Mouse (Mus musculus): ENCODE measurements around the gene Polh.

DNA sequence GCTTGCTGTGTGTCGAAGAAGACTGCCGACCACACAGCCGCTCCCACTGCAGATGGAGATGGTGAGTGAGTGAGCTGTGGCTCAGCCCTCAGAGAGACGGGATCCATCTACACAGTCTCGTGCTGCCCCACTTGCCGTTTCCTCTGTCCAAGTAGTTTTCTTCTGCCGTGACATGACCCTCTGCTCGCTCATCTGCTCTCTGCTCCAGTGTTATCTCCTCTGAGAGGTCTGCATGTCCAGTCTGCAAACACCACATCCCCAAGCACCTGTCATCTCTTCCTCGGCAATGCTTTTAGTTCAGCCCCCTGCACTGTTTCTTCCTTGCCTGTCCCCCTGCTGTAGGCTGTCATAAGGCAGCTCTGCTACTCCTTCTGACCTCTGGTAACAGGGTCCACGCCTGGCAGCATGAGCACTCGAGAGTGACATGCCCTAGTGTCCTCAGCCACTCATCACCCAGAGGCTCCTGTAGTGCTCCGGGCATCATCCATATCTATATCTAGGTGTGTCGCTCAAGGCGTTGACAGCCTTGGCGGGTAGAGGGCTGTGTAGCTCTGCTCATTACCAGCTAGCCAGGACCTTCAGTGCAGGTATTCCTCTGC is 37.2 kb upstream of the Polh start:
- TF ChIP-seq CTCF (IDR thresholded peaks at IDR 0.05; ENCODE audit: extremely low read depth, insufficient read depth, low read length): no peak
- TF ChIP-seq POLR2A (IDR thresholded peaks at IDR 0.05; ENCODE audit: extremely low read depth, insufficient read depth, low read length): no peak

Data from cortical plate, adult 2 months (tissue).